Mouse (Mus musculus) myocyte (in vitro differentiated cells): ENCODE measurements at regions not wholly inside any gene's neighbourhood (a gene's known extent, or its start where the extent isn't known, plus 50 kb on each side); places are given as distances from the start of the nearest gene placed in this dataset.

Source experiments
- CEBPB ChIP-seq: IDR thresholded peaks from 2 replicates; pipeline ENCODE4 v1.6.1; 2011; ENCODE audit warnings: mild to moderate bottlenecking, moderate library complexity; ENCODE audit not compliant: poor library complexity, insufficient read depth, severe bottlenecking
- E2F4 ChIP-seq: IDR thresholded peaks from one replicate; pipeline ENCODE4 v1.6.1; 2011; ENCODE audit warnings: mild to moderate bottlenecking, control low read depth, moderate library complexity; ENCODE audit not compliant: insufficient read depth
- MAX ChIP-seq: IDR thresholded peaks from one replicate; pipeline ENCODE4 v1.6.1; 2011; ENCODE audit warnings: low read depth, mild to moderate bottlenecking, control low read depth
- POLR2A ChIP-seq: IDR thresholded peaks from one replicate; pipeline ENCODE4 v1.6.1; 2011; ENCODE audit warnings: low read depth, mild to moderate bottlenecking, control low read depth, moderate library complexity; ENCODE audit not compliant: insufficient read length
- TCF3 ChIP-seq: IDR thresholded peaks from one replicate; pipeline ENCODE4 v1.6.1; 2011; ENCODE audit warnings: low read depth, control low read depth; ENCODE audit not compliant: insufficient read length
- USF1 ChIP-seq: IDR thresholded peaks from one replicate; pipeline ENCODE4 v1.6.1; 2011; ENCODE audit warnings: low read depth, mild to moderate bottlenecking, control low read depth, moderate library complexity

DNA sequence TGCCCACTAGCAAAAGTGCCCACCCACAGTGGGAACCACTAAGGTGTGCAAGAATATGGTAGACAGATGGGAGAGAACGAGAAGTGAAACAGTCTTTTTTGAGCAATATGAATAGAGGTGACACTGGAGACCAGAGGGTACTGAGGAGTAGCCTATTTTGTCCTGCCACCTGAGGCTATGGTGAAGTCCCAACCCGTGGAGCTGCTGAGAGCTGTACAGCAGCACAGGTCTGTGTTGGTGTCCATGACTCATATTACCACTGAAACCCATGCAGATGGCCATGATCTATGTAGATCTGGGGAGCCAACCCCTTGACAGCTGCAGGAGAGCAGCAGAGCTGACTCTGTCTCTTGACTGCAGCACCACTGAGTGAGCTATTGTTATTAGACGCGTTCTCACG is 591.4 kb upstream of the Pou3f2 start:
- TF ChIP-seq TCF3: no peak
- no peak for TF ChIP-seq E2F4
- no peak for TF ChIP-seq CEBPB
- no peak for TF ChIP-seq POLR2A
- no peak for TF ChIP-seq MAX
- TF ChIP-seq USF1: no peak
